Mouse (Mus musculus) cortical plate, adult 2 months (tissue): ENCODE measurements around the gene Crlf3. TPM values are rescaled to one million over a fixed set of nuclear protein-coding genes. Genes with fewer than 3 reads are reported as not detected.
"Not testable (repeated sequence)": the region's sequence is repeated elsewhere in the genome, so short reads cannot be mapped to it uniquely, and the experiment has no call there.

Experiments used
- H3K27ac ChIP-seq: fragments of 200-500 bp; 2 replicates; pipeline ENCODE4 v1.5.1; 2012; ENCODE audit warnings: low read length, control low read depth, inconsistent platforms; ENCODE audit not compliant: insufficient read depth
- H3K4me1 ChIP-seq: fragments of 200-500 bp; 2 replicates; pipeline ENCODE4 v1.6.1; 2011; ENCODE audit warnings: low read length; ENCODE audit not compliant: control insufficient read depth, insufficient read depth
- H3K4me3 ChIP-seq: fragments of 200-500 bp; 2 replicates; pipeline ENCODE4 v1.5.1; 2011; ENCODE audit warnings: mild to moderate bottlenecking, low read length, control low read depth; ENCODE audit not compliant: insufficient read depth
- CTCF ChIP-seq: fragments of 200-500 bp; IDR thresholded peaks from 2 replicates; pipeline ENCODE4 v1.5.1; 2011; ENCODE audit warnings: mild to moderate bottlenecking, control low read depth, low read length; ENCODE audit not compliant: insufficient read depth; ENCODE audit errors: extremely low read depth
- POLR2A ChIP-seq: fragments of 200-500 bp; IDR thresholded peaks from 2 replicates; pipeline ENCODE4 v1.6.1; 2011; ENCODE audit warnings: mild to moderate bottlenecking, low read length, control low read depth; ENCODE audit not compliant: insufficient read depth; ENCODE audit errors: extremely low read depth
- polyA plus RNA-seq: library from polyadenylated mRNA; depleted of rRNA; stranded (reverse); fragments of >200 nt; gene quantifications from 2 replicates; pipeline ENCODE4 v1.2.3, GENCODE M21; 2012

Gene Crlf3
- polyA plus RNA-seq, 1 experiment = 18.2 TPM

DNA sequence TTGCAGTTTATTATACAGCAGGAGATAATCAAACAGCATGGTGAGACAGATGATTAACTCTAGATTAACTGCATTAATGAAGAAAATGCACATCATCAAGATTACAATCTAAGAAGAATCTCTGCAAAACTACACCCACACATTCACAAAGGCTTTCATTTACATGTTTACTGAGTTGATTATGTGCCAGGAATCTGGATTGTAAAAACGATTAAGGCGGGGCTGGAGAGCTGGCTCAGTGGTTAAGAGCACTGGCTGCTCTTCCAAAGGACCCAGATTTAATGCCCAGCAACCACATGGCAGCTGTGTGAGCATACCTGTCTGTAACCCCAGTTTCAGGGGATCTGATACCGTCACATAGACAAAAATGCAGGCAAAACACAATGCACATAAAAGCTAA, 11.0 kb downstream of the Crlf3 start:
- Histone ChIP-seq H3K4me1 (no peaks in the 10 kb centered on the region; the same call in 1 of the 2 replicates), H3K4me3 (no peak overlapping the region), H3K27ac (no peak overlapping the region)
- TF ChIP-seq CTCF = no peak
- no peak for TF ChIP-seq POLR2A

GRCm38 (mm10) chr11:80067558-80067957, 13.2 kb downstream of the Crlf3 start:
- Histone ChIP-seq H3K4me3 (no peak overlapping the region), H3K27ac (no peak overlapping the region), H3K4me1 (no peaks in the 10 kb centered on the region; the same call in 1 of the 2 replicates)
- TF ChIP-seq POLR2A (no peak), CTCF (no peak)

- H3K4me1 ChIP-seq, H3K27ac ChIP-seq, H3K4me3 ChIP-seq: not testable (repeated sequence)
Observed at GRCm38 (mm10) chr11:80066373-80066772, 14.4 kb downstream of the Crlf3 start.

DNA sequence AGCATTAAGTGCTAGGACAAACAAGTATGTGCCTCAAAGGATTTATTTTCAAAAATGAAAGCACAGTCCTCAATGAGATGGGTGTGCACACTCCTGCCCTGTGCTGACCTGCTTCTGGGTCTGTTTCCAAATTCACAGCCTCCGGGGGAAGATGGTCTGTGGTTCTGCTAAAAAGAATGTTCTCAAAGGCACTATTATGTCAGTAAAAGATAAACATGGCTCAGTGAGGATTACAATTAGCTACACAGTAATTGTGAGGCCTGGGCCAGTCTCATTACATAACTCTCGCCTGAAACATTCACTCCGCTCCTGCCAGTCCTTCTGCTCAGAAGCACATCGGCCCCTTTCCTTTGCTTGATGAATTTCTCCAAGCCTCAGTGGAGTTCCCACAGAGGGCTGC, 18.6 kb downstream of the Crlf3 start:
- Histone ChIP-seq H3K4me3 (no peak overlapping the region), H3K4me1 (no peaks in the 10 kb centered on the region), H3K27ac (no peak overlapping the region)
- TF ChIP-seq POLR2A = no peak
- no peak for TF ChIP-seq CTCF

GRCm38 (mm10) chr11:80056141-80056540, 24.6 kb downstream of the Crlf3 start:
- Histone ChIP-seq H3K4me3 (no peak overlapping the region), H3K4me1 (no peaks in the 10 kb centered on the region), H3K27ac (no peak overlapping the region)
- no peak for TF ChIP-seq POLR2A
- TF ChIP-seq CTCF = no peak

GRCm38 (mm10) chr11:80054659-80055058, 26.1 kb downstream of the Crlf3 start:
- no peak overlapping the region for H3K27ac ChIP-seq
- no peak overlapping the region for H3K4me3 ChIP-seq
- no peak for TF ChIP-seq CTCF
- TF ChIP-seq POLR2A = no peak
- H3K4me1 ChIP-seq = no peaks in the 10 kb centered on the region

GRCm38 (mm10) chr11:80053171-80053570, 27.6 kb downstream of the Crlf3 start:
- Histone ChIP-seq H3K27ac (no peak overlapping the region), H3K4me1 (no peaks in the 10 kb centered on the region), H3K4me3 (no peak overlapping the region)
- TF ChIP-seq POLR2A = no peak
- no peak for TF ChIP-seq CTCF

GRCm38 (mm10) chr11:80052456-80052855, 28.3 kb downstream of the Crlf3 start:
- TF ChIP-seq CTCF (no peak), POLR2A (no peak)
- Histone ChIP-seq H3K4me1 (no peaks in the 10 kb centered on the region), H3K4me3 (no peak overlapping the region), H3K27ac (no peak overlapping the region)

DNA sequence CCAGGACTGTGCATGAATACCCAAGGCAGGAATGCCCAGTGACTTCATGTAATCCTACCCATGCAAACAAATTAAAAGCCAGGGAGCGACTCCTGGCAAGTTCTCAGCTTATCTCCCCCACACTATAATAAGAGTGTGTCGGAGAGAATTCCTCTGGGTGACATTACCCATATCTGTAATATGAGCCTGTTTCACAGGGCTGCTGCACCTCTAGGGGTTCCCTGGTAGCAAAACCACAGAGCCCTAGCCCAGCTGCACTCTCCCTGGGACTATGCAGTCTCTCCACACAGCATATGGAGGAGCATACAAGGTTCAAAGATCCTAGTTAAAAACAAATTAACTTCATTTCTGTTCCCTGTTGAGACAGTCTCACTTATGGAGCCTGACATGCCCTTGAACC, 30.7 kb downstream of the Crlf3 start:
- TF ChIP-seq CTCF (no peak), POLR2A (no peak)
- H3K27ac ChIP-seq = no peak overlapping the region
- H3K4me1 ChIP-seq = no peaks in the 10 kb centered on the region
- no peak overlapping the region for H3K4me3 ChIP-seq

GRCm38 (mm10) chr11:80046856-80047255, 33.9 kb downstream of the Crlf3 start:
- no peak for TF ChIP-seq CTCF
- TF ChIP-seq POLR2A = no peak
- Histone ChIP-seq H3K27ac (no peak overlapping the region), H3K4me1 (no peaks in the 10 kb centered on the region), H3K4me3 (no peak overlapping the region)

DNA sequence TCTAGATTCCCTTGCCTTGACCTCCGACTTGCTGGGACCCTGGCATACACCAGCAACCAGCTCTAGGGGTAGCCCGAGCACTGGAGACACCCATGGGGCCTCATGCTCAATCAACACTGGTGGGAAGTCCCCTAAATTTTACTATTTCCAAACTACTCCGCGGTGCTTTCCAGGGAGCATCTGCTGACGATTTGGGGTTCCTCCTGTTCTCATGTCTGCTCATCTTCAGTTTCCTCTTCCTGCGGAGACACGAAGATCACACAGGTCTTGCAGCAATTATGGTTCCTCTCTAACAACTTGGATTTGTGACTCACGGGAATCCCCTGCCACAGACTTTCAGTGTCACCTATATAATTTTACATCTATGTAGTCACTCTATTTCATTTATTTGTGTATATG, 37.4 kb downstream of the Crlf3 start:
- H3K4me1 ChIP-seq = no peaks in the 10 kb centered on the region
- H3K27ac ChIP-seq = no peak overlapping the region
- TF ChIP-seq CTCF (no peak), POLR2A (no peak)

More for the DNA sequence above, 37.4 kb downstream of the Crlf3 start:
- H3K4me3 ChIP-seq = no peak overlapping the region
